Mouse (Mus musculus) spleen, postnatal 10 days (tissue): ENCODE measurements around the gene Poc5.

Experiments used
- DNase-seq, 2 experiments: peaks; one replicate each; pipeline ENCODE4 v3.0.0; 2021 to 2022; ENCODE audit warnings: low spot score in 2 of 2

Poc5 gene

GRCm38 (mm10) chr13:96431595-96432156 is 43.6 kb downstream of the Poc5 start:
- peak; percentile 64 to 90 for DNase-seq

- DNase-seq: no peak
Observed at GRCm38 (mm10) chr13:96432376-96432811, 44.3 kb downstream of the Poc5 start.

GRCm38 (mm10) chr13:96433041-96433440 is 44.9 kb downstream of the Poc5 start:
- DNase-seq: no peak

GRCm38 (mm10) chr13:96433648-96434190 is 45.6 kb downstream of the Poc5 start:
- DNase-seq: no peak

GRCm38 (mm10) chr13:96434899-96435331 is 46.8 kb downstream of the Poc5 start:
- no peak for DNase-seq

GRCm38 (mm10) chr13:96435793-96436192 is 47.7 kb downstream of the Poc5 start:
- DNase-seq: peak in 1 of 2 experiments; percentile 31

- DNase-seq: no peak
Observed at GRCm38 (mm10) chr13:96436921-96437320, 48.8 kb downstream of the Poc5 start.

- DNase-seq: no peak
Observed at GRCm38 (mm10) chr13:96440436-96440835, 52.3 kb downstream of the Poc5 start.

- DNase-seq: no peak
Observed at GRCm38 (mm10) chr13:96450205-96450856, 62.2 kb downstream of the Poc5 start.

GRCm38 (mm10) chr13:96450869-96451268 is 62.8 kb downstream of the Poc5 start:
- no peak for DNase-seq

- DNase-seq: no peak
Observed at GRCm38 (mm10) chr13:96451386-96452140, 63.5 kb downstream of the Poc5 start.

GRCm38 (mm10) chr13:96452621-96453020 is 64.5 kb downstream of the Poc5 start:
- DNase-seq: no peak

GRCm38 (mm10) chr13:96454288-96454687 is 66.2 kb downstream of the Poc5 start:
- DNase-seq: no peak

- no peak for DNase-seq
Observed at GRCm38 (mm10) chr13:96457566-96457965, 69.5 kb downstream of the Poc5 start.

- DNase-seq: no peak
Observed at GRCm38 (mm10) chr13:96458018-96458417, 69.9 kb downstream of the Poc5 start.

GRCm38 (mm10) chr13:96458606-96459005 is 70.5 kb downstream of the Poc5 start:
- DNase-seq: no peak

GRCm38 (mm10) chr13:96462644-96463043 is 74.5 kb downstream of the Poc5 start:
- no peak for DNase-seq

GRCm38 (mm10) chr13:96465315-96465714 is 77.2 kb downstream of the Poc5 start:
- DNase-seq: no peak
